Mouse (Mus musculus) cerebellum, adult 2 months (tissue): ENCODE data around the gene Foxo1. TPM values are rescaled to one million over a fixed set of nuclear protein-coding genes. Genes with fewer than 3 reads are reported as not detected.

Experiments
- DNase-seq, 2 experiments: peaks; one replicate each; pipeline ENCODE4 v3.0.0; 2021
- H3K27ac ChIP-seq: fragments of 200-500 bp; 2 replicates; pipeline ENCODE4 v1.5.1; 2012; ENCODE audit warnings: low read length, control low read depth, inconsistent platforms; ENCODE audit not compliant: insufficient read depth
- H3K27me3 ChIP-seq: fragments of 200-500 bp; 2 replicates; pipeline ENCODE4 v1.6.1; 2012; ENCODE audit warnings: inconsistent platforms, mild to moderate bottlenecking, low read length, moderate library complexity; ENCODE audit not compliant: control insufficient read depth, insufficient read depth
- H3K4me1 ChIP-seq: fragments of 200-500 bp; 2 replicates; pipeline ENCODE4 v1.6.1; 2011; ENCODE audit warnings: low read length; ENCODE audit not compliant: control insufficient read depth, insufficient read depth
- H3K4me3 ChIP-seq: fragments of 200-500 bp; replicated peaks from 2 replicates; pipeline ENCODE3; 2011; ENCODE audit warnings: mild to moderate bottlenecking, low read depth, low read length, control low read depth; ENCODE audit not compliant: insufficient read depth
- CTCF ChIP-seq: fragments of 200-500 bp; IDR thresholded peaks from 2 replicates; pipeline ENCODE4 v1.5.1; 2011; ENCODE audit warnings: low read depth, mild to moderate bottlenecking, control low read depth, low read length, moderate library complexity, borderline replicate concordance; ENCODE audit not compliant: insufficient read depth
- POLR2A ChIP-seq: fragments of 200-500 bp; IDR thresholded peaks from 2 replicates; pipeline ENCODE4 v1.6.1; 2011; ENCODE audit warnings: low read length, control low read depth, borderline replicate concordance; ENCODE audit not compliant: insufficient read depth
- WGBS: fragments of 180-500 bp; shearing (Covaris S2); methylation state at CpG from one replicate; pipeline ENCODE4 v1.1.7; 2018; 5-methylcytosine and 5-hydroxymethylcytosine counted together
- polyA plus RNA-seq: library from polyadenylated mRNA; depleted of rRNA; stranded (reverse); fragments of >200 nt; gene quantifications from 2 replicates; pipeline ENCODE4 v1.2.3, GENCODE M21; 2012; rRNA removed

Gene Foxo1
- polyA plus RNA-seq, 1 experiment = 5.4 TPM

GRCm38 (mm10) chr3:52396121-52396731, 128.1 kb downstream of the Foxo1 start:
- 92% methylated on average over 13 of the region's 13 CpGs for WGBS
- Histone ChIP-seq H3K4me1 (peaks cover 22% of the 10 kb centered on the region), H3K4me3 (no peak overlapping the region), H3K27ac (no peak overlapping the region), H3K27me3 (no peaks in the 10 kb centered on the region)
- DNase-seq = no peak
- no peak for TF ChIP-seq CTCF
- no peak for TF ChIP-seq POLR2A

GRCm38 (mm10) chr3:52396951-52397615, 128.9 kb downstream of the Foxo1 start:
- DNase-seq = peak; percentile 74 to 87
- H3K27ac ChIP-seq = no peak overlapping the region
- H3K4me1 ChIP-seq = peaks cover 18% of the 10 kb centered on the region
- H3K4me3 ChIP-seq = no peak overlapping the region
- WGBS = 58% methylated on average over 10 of the region's 10 CpGs
- H3K27me3 ChIP-seq = no peaks in the 10 kb centered on the region
- no peak for TF ChIP-seq CTCF
- TF ChIP-seq POLR2A = no peak

- no peaks in the 10 kb centered on the region for H3K27me3 ChIP-seq
- H3K4me3 ChIP-seq = no peak overlapping the region
- TF ChIP-seq POLR2A (no peak), CTCF (no peak)
- 96% methylated on average over 8 of the region's 8 CpGs for WGBS
- peaks cover 12% of the 10 kb centered on the region for H3K4me1 ChIP-seq
- no peak overlapping the region for H3K27ac ChIP-seq
- no peak for DNase-seq
These were observed 129.8 kb downstream of the Foxo1 start for GRCm38 (mm10) chr3:52397961-52398360.

- Histone ChIP-seq H3K27me3 (no peaks in the 10 kb centered on the region), H3K4me3 (no peak overlapping the region), H3K4me1 (peaks cover 12% of the 10 kb centered on the region), H3K27ac (no peak overlapping the region)
- TF ChIP-seq CTCF = no peak
- no peak for TF ChIP-seq POLR2A
- DNase-seq = no peak
- 68% methylated on average over 19 of the region's 19 CpGs for WGBS
These were observed 132.4 kb downstream of the Foxo1 start for GRCm38 (mm10) chr3:52400284-52401161.

- 28% methylated on average over 26 of the region's 26 CpGs for WGBS
- no peaks in the 10 kb centered on the region for H3K27me3 ChIP-seq
- H3K4me3 ChIP-seq = no peak overlapping the region
- DNase-seq = peak in 1 of 2 experiments; percentile 40
- no peak for TF ChIP-seq POLR2A
- H3K4me1 ChIP-seq = peaks cover 12% of the 10 kb centered on the region
- H3K27ac ChIP-seq = no peak overlapping the region
These were observed 133.2 kb downstream of the Foxo1 start for GRCm38 (mm10) chr3:52401162-52401928.

Other genes starting within 250 kb of the Foxo1 start
- 6.5 and 7.8 TPM in 2 replicates for gene Maml3, start 163.3 kb upstream of the Foxo1 start, polyA plus RNA-seq